Mouse (Mus musculus): Measurements from ENCODE around the gene Iqcf6.

GRCm38 (mm10) chr9:106659441-106659840 is 33.1 kb downstream of the Iqcf6 start:
- TF ChIP-seq CTCF (IDR thresholded peaks at IDR 0.05; ENCODE audit: low read depth) = no peak
- no peak for TF ChIP-seq EP300 (IDR thresholded peaks at IDR 0.05; ENCODE audit: low read depth)
